Mouse (Mus musculus): ENCODE data around the gene Hist1h2bq. TPM values are rescaled to one million over a fixed set of nuclear protein-coding genes. Genes with fewer than 3 reads are reported as not detected.
"Not testable (repeated sequence)": the region's sequence is repeated elsewhere in the genome, so short reads cannot be mapped to it uniquely, and the experiment has no call there.

Hist1h2bq gene
- 213 and 311 TPM in 2 replicates for total RNA-seq (2014; rRNA removed)
- polyA plus RNA-seq (2015; fragmentation: Nextera tagmentation; extraction: Ambion mirVana): 2.7 and 3.8 TPM in 2 replicates

- H3K27me3 ChIP-seq (ENCODE audit: insufficient read depth, low read length); H3K4me1 ChIP-seq (ENCODE audit: insufficient read depth, low read length); H3K9ac ChIP-seq (replicated peaks; ENCODE audit: low read length, poor library complexity, severe bottlenecking); H3K4me2 ChIP-seq (ENCODE audit: low read depth, low read length, poor library complexity, severe bottlenecking); H3K4me3 ChIP-seq (ENCODE audit: low read depth, low read length); DNase-seq (ENCODE audit: low spot score); H3K27ac ChIP-seq (ENCODE audit: low read depth, low read length); H3K36me3 ChIP-seq (ENCODE audit: insufficient read depth, low read length); H3K9me3 ChIP-seq (ENCODE audit: low read length): not testable (repeated sequence)
- WGBS: no CpG with 5 or more reads among the region's 23 CpGs
- peak; percentile 97 for ATAC-seq (ENCODE audit: low FRiP score)
These were observed at the start of gene Hist1h2bq, which contains the start of gene Hist1h2ao for GRCm38 (mm10) chr13:21810073-21810472. Gene Hist1h2bq (minus strand): TSS chr13:21810197. Gene Hist1h2ao (plus strand): TSS chr13:21810465.

- H3K27me3 ChIP-seq (ENCODE audit: insufficient read depth, low read length): no peaks in the 10 kb centered on the region
- no peak for TF ChIP-seq CTCF (IDR thresholded peaks at IDR 0.05)
- DNase-seq (ENCODE audit: low spot score) (peak; percentile 79), ATAC-seq (ENCODE audit: low FRiP score) (peak; percentile 54; the same call in 1 of the 2 replicates)
- no peaks in the 10 kb centered on the region for H3K4me1 ChIP-seq (ENCODE audit: insufficient read depth, low read length)
- H3K27ac ChIP-seq (ENCODE audit: low read depth, low read length): no peak overlapping the region
- H3K9me3 ChIP-seq (ENCODE audit: low read length): no peaks in the 10 kb centered on the region
- 3% methylated on average over 15 of the region's 15 CpGs for WGBS
- H3K36me3 ChIP-seq (ENCODE audit: insufficient read depth, low read length): no peaks in the 10 kb centered on the region
- peak overlapping the region; percentile 39 for H3K4me3 ChIP-seq (ENCODE audit: low read depth, low read length)
- peak overlapping the region; percentile 29 for H3K4me2 ChIP-seq (ENCODE audit: low read depth, low read length, poor library complexity, severe bottlenecking)
- 0 out of 2 replicates have a peak overlapping the region, but pooled peaks have one; percentile 2 for H3K9ac ChIP-seq (replicated peaks; ENCODE audit: low read length, poor library complexity, severe bottlenecking)
These were observed 45.7 kb upstream of the Hist1h2bq start for GRCm38 (mm10) chr13:21855698-21856162.

GRCm38 (mm10) chr13:21855146-21855545 lies 45.1 kb upstream of the Hist1h2bq start:
- Histone ChIP-seq H3K9me3 (ENCODE audit: low read length) (no peaks in the 10 kb centered on the region), H3K9ac (replicated peaks; ENCODE audit: low read length, poor library complexity, severe bottlenecking) (no peak overlapping the region), H3K27me3 (ENCODE audit: insufficient read depth, low read length) (no peaks in the 10 kb centered on the region), H3K4me1 (ENCODE audit: insufficient read depth, low read length) (no peaks in the 10 kb centered on the region), H3K4me2 (ENCODE audit: low read depth, low read length, poor library complexity, severe bottlenecking) (peak overlapping the region; percentile 29), H3K27ac (ENCODE audit: low read depth, low read length) (no peak overlapping the region), H3K4me3 (ENCODE audit: low read depth, low read length) (peak overlapping the region; percentile 39), H3K36me3 (ENCODE audit: insufficient read depth, low read length) (no peaks in the 10 kb centered on the region)
- ATAC-seq (ENCODE audit: low FRiP score) (peak; percentile 47; the same call in 1 of the 2 replicates), DNase-seq (ENCODE audit: low spot score) (peak; percentile 58)
- 4% methylated on average over 11 of the region's 11 CpGs for WGBS
- TF ChIP-seq CTCF (IDR thresholded peaks at IDR 0.05): no peak

- Histone ChIP-seq H3K27me3 (ENCODE audit: insufficient read depth, low read length) (no peaks in the 10 kb centered on the region), H3K4me3 (ENCODE audit: low read depth, low read length) (no peak overlapping the region), H3K4me2 (ENCODE audit: low read depth, low read length, poor library complexity, severe bottlenecking) (no peak overlapping the region), H3K9ac (replicated peaks; ENCODE audit: low read length, poor library complexity, severe bottlenecking) (no peak overlapping the region), H3K9me3 (ENCODE audit: low read length) (no peaks in the 10 kb centered on the region), H3K4me1 (ENCODE audit: insufficient read depth, low read length) (no peaks in the 10 kb centered on the region), H3K36me3 (ENCODE audit: insufficient read depth, low read length) (no peaks in the 10 kb centered on the region), H3K27ac (ENCODE audit: low read depth, low read length) (no peak overlapping the region)
- ATAC-seq (ENCODE audit: low FRiP score) (no peak), DNase-seq (ENCODE audit: low spot score) (no peak)
- TF ChIP-seq CTCF (IDR thresholded peaks at IDR 0.05): no peak
- 73% methylated on average over 3 of the region's 3 CpGs for WGBS
These were observed 42.4 kb upstream of the Hist1h2bq start for GRCm38 (mm10) chr13:21852215-21852945.

- not testable (repeated sequence) for H3K9ac ChIP-seq (replicated peaks; ENCODE audit: low read length, poor library complexity, severe bottlenecking); H3K36me3 ChIP-seq (ENCODE audit: insufficient read depth, low read length); DNase-seq (ENCODE audit: low spot score); H3K27me3 ChIP-seq (ENCODE audit: insufficient read depth, low read length); H3K9me3 ChIP-seq (ENCODE audit: low read length); H3K4me1 ChIP-seq (ENCODE audit: insufficient read depth, low read length); H3K4me3 ChIP-seq (ENCODE audit: low read depth, low read length); H3K27ac ChIP-seq (ENCODE audit: low read depth, low read length); ATAC-seq (ENCODE audit: low FRiP score); H3K4me2 ChIP-seq (ENCODE audit: low read depth, low read length, poor library complexity, severe bottlenecking)
- WGBS: 25% methylated on average over 1 of the region's 1 CpGs
These were observed 40.7 kb upstream of the Hist1h2bq start for GRCm38 (mm10) chr13:21850696-21851095.

GRCm38 (mm10) chr13:21847883-21848282 lies 37.9 kb upstream of the Hist1h2bq start:
- Histone ChIP-seq H3K36me3 (ENCODE audit: insufficient read depth, low read length) (no peaks in the 10 kb centered on the region), H3K4me1 (ENCODE audit: insufficient read depth, low read length) (no peaks in the 10 kb centered on the region), H3K27me3 (ENCODE audit: insufficient read depth, low read length) (no peaks in the 10 kb centered on the region), H3K4me3 (ENCODE audit: low read depth, low read length) (no peak overlapping the region), H3K27ac (ENCODE audit: low read depth, low read length) (no peak overlapping the region), H3K4me2 (ENCODE audit: low read depth, low read length, poor library complexity, severe bottlenecking) (no peak overlapping the region), H3K9me3 (ENCODE audit: low read length) (no peaks in the 10 kb centered on the region), H3K9ac (replicated peaks; ENCODE audit: low read length, poor library complexity, severe bottlenecking) (no peak overlapping the region)
- no peak for DNase-seq (ENCODE audit: low spot score)
- no peak for TF ChIP-seq CTCF (IDR thresholded peaks at IDR 0.05)
- no peak for ATAC-seq (ENCODE audit: low FRiP score)
- WGBS: 24% methylated on average over 8 of the region's 8 CpGs

GRCm38 (mm10) chr13:21846356-21846755 lies 36.4 kb upstream of the Hist1h2bq start:
- not testable (repeated sequence) for ATAC-seq (ENCODE audit: low FRiP score); H3K27me3 ChIP-seq (ENCODE audit: insufficient read depth, low read length); H3K9me3 ChIP-seq (ENCODE audit: low read length); H3K27ac ChIP-seq (ENCODE audit: low read depth, low read length); H3K9ac ChIP-seq (replicated peaks; ENCODE audit: low read length, poor library complexity, severe bottlenecking); H3K4me3 ChIP-seq (ENCODE audit: low read depth, low read length); DNase-seq (ENCODE audit: low spot score); H3K36me3 ChIP-seq (ENCODE audit: insufficient read depth, low read length); H3K4me2 ChIP-seq (ENCODE audit: low read depth, low read length, poor library complexity, severe bottlenecking); H3K4me1 ChIP-seq (ENCODE audit: insufficient read depth, low read length)

GRCm38 (mm10) chr13:21840508-21840907 lies 30.5 kb upstream of the Hist1h2bq start:
- not testable (repeated sequence) for H3K9ac ChIP-seq (replicated peaks; ENCODE audit: low read length, poor library complexity, severe bottlenecking); H3K4me1 ChIP-seq (ENCODE audit: insufficient read depth, low read length); H3K4me3 ChIP-seq (ENCODE audit: low read depth, low read length); H3K9me3 ChIP-seq (ENCODE audit: low read length); DNase-seq (ENCODE audit: low spot score); H3K27me3 ChIP-seq (ENCODE audit: insufficient read depth, low read length); H3K4me2 ChIP-seq (ENCODE audit: low read depth, low read length, poor library complexity, severe bottlenecking); H3K36me3 ChIP-seq (ENCODE audit: insufficient read depth, low read length); H3K27ac ChIP-seq (ENCODE audit: low read depth, low read length)
- 0 out of 2 replicates have a peak, but pooled peaks have one; percentile 65 for ATAC-seq (ENCODE audit: low FRiP score)
- no CpG with 5 or more reads among the region's 4 CpGs for WGBS

All from midbrain, postnatal 0 days (tissue).